Mouse (Mus musculus) liver, adult 2 months (tissue): ENCODE measurements around the gene Akr1b7.

Source experiments
- CTCF ChIP-seq: fragments of 200-500 bp; IDR thresholded peaks from 2 replicates; pipeline ENCODE4 v1.5.1; 2011; ENCODE audit warnings: low read depth, low read length, control low read depth
- POLR2A ChIP-seq: fragments of 200-500 bp; IDR thresholded peaks from 2 replicates; pipeline ENCODE4 v1.6.1; 2011; ENCODE audit warnings: low read length, control low read depth; ENCODE audit not compliant: insufficient read depth; ENCODE audit errors: extremely low read depth

DNA sequence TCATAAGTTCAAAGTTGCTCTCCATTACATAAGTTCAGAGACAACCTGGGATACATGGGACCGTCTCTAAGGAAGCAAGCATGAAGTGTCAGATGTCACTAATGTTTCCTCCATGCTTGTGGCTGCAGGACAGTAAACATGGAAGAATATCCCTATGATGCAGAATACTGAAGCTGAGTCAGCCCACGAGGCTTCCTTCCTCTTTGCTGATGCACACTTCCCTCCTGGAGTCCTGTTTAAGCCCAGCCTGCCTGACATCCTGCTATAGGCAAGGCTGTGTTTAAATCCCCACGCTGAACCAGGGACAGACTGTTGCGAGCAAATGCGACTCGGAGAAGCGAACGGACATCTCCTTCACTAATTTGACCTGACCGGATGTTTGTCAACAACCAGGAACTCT is 44.1 kb upstream of the Akr1b7 start:
- TF ChIP-seq CTCF (no peak), POLR2A (no peak)
